Mouse (Mus musculus): Measurements from ENCODE around the gene Gstt4.

- TF ChIP-seq POLR2A (IDR thresholded peaks at IDR 0.05; ENCODE audit: borderline replicate concordance, control insufficient read depth, low read depth, low read length) (no peak), CTCF (IDR thresholded peaks at IDR 0.05; ENCODE audit: control insufficient read depth, insufficient read depth, low read length) (no peak)
Observed at GRCm38 (mm10) chr10:75845306-75845930, 23.1 kb upstream of the Gstt4 start.
